Mouse (Mus musculus) limb, embryonic 10.5 days (tissue): ENCODE measurements around the gene Ckap2l. TPM values are rescaled to one million over a fixed set of nuclear protein-coding genes. Genes with fewer than 3 reads are reported as not detected.

Source experiments
- DNase-seq: peaks from one replicate; pipeline ENCODE4 v3.0.0-alpha.2; 2017; ENCODE audit warnings: low spot score
- H3K27ac ChIP-seq: fragments of 300-500 bp; sonication (generic); 2 replicates; pipeline ENCODE4 v1.5.1; 2016; ENCODE audit warnings: mild to moderate bottlenecking
- H3K27me3 ChIP-seq: fragments of 300-500 bp; sonication (generic); 2 replicates; pipeline ENCODE4 v1.6.1; 2016; ENCODE audit warnings: low read depth, mild to moderate bottlenecking; ENCODE audit not compliant: poor library complexity, severe bottlenecking
- H3K36me3 ChIP-seq: fragments of 300-500 bp; sonication (generic); 2 replicates; pipeline ENCODE4 v1.6.1; 2016; ENCODE audit warnings: mild to moderate bottlenecking, moderate library complexity
- H3K4me1 ChIP-seq: fragments of 300-500 bp; sonication (generic); 2 replicates; pipeline ENCODE4 v1.6.1; 2016
- H3K4me3 ChIP-seq: fragments of 300-500 bp; sonication (generic); 2 replicates; pipeline ENCODE4 v1.5.1; 2016; ENCODE audit warnings: mild to moderate bottlenecking, moderate library complexity
- H3K9me3 ChIP-seq: fragments of 300-500 bp; sonication (generic); replicated peaks from 2 replicates; pipeline ENCODE4 v1.6.1; 2016; ENCODE audit warnings: mild to moderate bottlenecking
- WGBS: fragments of 180-500 bp; shearing (Covaris S2); methylation state at CpG from one replicate; pipeline ENCODE4 v1.1.7; 2016; 5-methylcytosine and 5-hydroxymethylcytosine counted together
- polyA plus RNA-seq: library from polyadenylated mRNA; unstranded; fragments of >200 nt; fragmentation: Nextera tagmentation; extraction: Ambion mirVana; gene quantifications from 2 replicates; pipeline ENCODE4 v1.2.1, GENCODE M21; 2016

Gene Ckap2l
- polyA plus RNA-seq, 1 experiment from 2014 or later, result 62.8 TPM

DNA sequence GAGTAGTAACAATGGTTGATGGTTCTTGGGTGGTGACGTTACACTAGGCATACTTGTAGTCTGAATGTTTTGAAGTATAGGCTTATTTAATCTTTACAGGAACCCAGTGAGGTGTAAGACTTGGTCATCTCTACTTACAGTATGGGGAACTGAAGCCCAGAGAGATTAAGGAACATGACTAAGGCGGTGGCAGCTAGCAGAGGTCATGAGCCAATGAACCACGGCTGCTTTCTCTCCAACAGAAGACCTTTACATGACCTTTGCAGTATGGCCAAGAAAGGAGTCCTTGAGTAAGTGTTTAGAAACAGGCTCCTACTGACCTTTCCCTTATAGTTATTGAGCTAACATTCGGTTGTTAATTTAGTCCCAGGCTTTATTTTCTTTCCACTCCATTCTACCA lies 9.0 kb upstream of the Ckap2l start:
- Histone ChIP-seq H3K36me3 (no peaks in the 10 kb centered on the region), H3K4me3 (no peak overlapping the region), H3K27me3 (no peaks in the 10 kb centered on the region), H3K27ac (no peak overlapping the region), H3K4me1 (no peaks in the 10 kb centered on the region), H3K9me3 (no peaks in the 10 kb centered on the region)
- 82% methylated on average over 4 of the region's 4 CpGs for WGBS
- DNase-seq, result no peak

DNA sequence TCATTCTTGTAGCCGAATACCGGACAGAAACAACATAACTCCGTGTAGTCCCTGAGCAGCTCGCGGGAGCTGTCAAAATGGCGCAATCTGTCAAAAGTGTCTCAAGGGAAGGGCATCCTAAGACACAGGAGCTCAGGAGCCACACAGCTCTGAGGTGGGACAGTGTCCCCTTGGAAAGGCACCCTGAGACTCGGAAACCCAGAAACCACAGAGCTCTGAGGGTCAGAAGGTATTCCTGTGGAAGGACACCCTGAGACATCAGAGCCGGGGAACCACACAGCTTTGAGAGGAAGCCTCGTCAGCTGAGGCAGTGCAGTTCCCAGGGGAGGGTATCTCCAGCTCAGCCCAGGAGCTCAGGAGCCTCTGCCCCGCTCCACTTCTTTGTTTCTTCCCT lies 574 bp upstream of the Ckap2l start:
- peaks cover 16% of the 10 kb centered on the region for H3K36me3 ChIP-seq
- no peaks in the 10 kb centered on the region for H3K9me3 ChIP-seq
- DNase-seq, result no peak
- 6% methylated on average over 10 of the region's 10 CpGs for WGBS
- H3K4me3 ChIP-seq, result peak overlapping the region; percentile 83
- no peaks in the 10 kb centered on the region for H3K27me3 ChIP-seq
- H3K27ac ChIP-seq, result peak overlapping the region; percentile 93
- peaks cover 20% of the 10 kb centered on the region for H3K4me1 ChIP-seq

DNA sequence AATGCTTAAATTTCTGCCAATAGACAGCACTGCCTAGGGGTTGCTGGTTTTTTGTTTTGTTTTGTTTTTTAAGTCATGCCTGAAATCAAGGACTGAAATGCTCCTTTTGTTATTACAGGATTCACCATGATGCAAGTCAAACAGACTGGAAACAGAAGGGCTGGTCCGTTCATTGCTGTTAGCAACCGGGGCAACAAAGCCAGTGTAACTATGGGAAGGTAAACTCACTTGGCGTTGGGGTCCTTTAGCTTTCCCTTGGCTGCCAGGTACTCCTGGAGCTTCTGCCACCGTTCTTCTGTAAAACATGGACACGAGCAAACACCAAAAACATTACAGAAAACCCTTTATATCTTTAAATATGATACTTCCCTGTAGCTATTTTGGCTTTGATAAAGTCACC lies 926 bp downstream of the Ckap2l start:
- Histone ChIP-seq H3K4me1 (peaks cover 20% of the 10 kb centered on the region), H3K27me3 (no peaks in the 10 kb centered on the region), H3K36me3 (peaks cover 19% of the 10 kb centered on the region), H3K9me3 (no peaks in the 10 kb centered on the region), H3K27ac (peak overlapping the region; percentile 93), H3K4me3 (peak overlapping the region; percentile 83)
- WGBS, result 82% methylated on average over 5 of the region's 5 CpGs
- no peak for DNase-seq

DNA sequence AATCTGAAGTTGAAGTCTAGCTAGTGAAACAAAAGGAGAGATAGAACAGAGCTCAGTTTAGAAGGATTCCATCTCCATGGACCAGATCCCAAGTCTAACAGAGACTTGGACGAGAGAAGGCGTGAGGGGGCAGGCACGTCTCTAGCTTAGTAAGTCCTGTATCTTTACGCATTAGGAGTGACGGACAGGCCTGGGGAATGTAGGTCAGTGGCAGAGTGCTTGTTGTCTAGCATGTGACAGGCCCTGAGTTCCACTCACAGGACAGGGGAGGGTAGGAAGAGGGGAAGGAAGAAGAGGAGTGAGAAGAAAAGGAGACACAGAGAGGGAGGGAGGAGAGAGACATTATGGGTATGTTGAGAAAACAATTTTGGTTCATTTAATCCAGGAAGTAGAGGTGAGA lies 1.9 kb downstream of the Ckap2l start:
- Histone ChIP-seq H3K4me3 (no peak overlapping the region), H3K4me1 (peaks cover 20% of the 10 kb centered on the region), H3K36me3 (peaks cover 29% of the 10 kb centered on the region), H3K27me3 (no peaks in the 10 kb centered on the region), H3K9me3 (no peaks in the 10 kb centered on the region), H3K27ac (no peak overlapping the region)
- no peak for DNase-seq
- 92% methylated on average over 5 of the region's 5 CpGs for WGBS

DNA sequence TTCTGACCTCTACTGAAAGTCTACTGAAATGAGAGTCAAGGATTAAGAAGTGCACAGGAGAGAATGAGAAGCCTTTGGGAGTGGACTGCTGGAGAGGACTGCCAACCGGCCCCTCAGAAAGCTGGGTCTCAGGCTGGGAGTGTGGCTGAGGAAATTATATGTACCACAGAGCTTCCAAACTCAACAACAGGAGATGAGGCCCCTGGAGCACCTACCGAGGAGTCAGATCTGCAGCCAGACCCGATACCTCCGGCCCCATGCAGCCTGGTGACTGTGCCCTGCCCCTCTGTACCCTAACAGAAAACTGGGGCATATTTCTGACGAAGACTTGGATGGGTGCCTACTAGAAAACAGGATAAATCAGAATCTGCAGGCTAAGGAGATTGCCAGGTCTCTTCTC lies 23.2 kb downstream of the Ckap2l start:
- WGBS, result 92% methylated on average over 5 of the region's 5 CpGs
- Histone ChIP-seq H3K4me3 (no peak overlapping the region), H3K36me3 (peaks cover 98% of the 10 kb centered on the region), H3K4me1 (no peaks in the 10 kb centered on the region), H3K27me3 (no peaks in the 10 kb centered on the region), H3K27ac (no peak overlapping the region), H3K9me3 (no peaks in the 10 kb centered on the region)
- DNase-seq, result no peak

DNA sequence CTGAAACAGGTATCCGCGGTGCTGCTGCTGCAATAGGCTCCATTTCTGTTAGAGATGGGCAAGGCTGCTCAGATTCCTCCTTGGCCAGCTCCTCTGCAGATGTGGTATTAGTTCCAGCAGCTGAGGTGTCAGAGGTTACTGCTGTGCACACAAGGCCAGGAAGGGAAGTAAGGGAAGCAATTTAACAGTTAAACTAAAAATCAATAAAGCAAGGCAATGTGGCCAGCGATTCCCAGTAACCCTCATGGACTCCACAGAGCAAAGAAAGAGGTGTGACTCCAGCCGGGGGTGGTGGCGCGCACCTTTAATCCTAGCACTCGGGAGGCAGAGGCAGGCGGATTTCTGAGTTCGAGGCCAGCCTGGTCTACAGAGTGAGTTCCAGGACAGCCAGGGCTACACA lies 26.4 kb downstream of the Ckap2l start:
- WGBS, result 93% methylated on average over 9 of the region's 9 CpGs

DNA sequence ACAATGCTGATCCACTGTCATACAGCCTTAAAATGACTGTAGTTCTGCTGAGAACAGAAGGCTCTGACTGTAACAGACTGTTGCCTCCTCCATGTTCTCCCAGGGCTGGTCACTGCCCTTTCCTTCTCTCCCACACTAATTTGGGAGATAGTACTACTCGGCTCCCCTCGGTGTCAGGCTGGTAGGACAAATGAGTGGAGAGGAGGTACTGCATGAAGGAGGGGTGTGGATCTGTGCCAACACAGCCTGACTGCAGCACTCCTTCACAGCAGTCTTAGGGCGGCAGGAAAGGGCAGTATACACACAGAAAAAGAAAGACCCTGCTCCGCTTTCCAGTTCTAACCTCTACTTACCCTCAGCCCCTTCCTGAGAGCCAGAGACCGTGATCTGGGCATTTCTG lies 27.0 kb downstream of the Ckap2l start:
- Histone ChIP-seq H3K27me3 (no peaks in the 10 kb centered on the region), H3K4me1 (no peaks in the 10 kb centered on the region), H3K4me3 (no peak overlapping the region), H3K27ac (no peak overlapping the region), H3K9me3 (no peaks in the 10 kb centered on the region), H3K36me3 (peaks cover 89% of the 10 kb centered on the region)
- WGBS, result 92% methylated on average over 5 of the region's 5 CpGs
- DNase-seq, result peak; percentile 16

More for the DNA sequence above, 26.4 kb downstream of the Ckap2l start:
- Histone ChIP-seq H3K9me3 (no peaks in the 10 kb centered on the region), H3K4me3 (no peak overlapping the region), H3K4me1 (no peaks in the 10 kb centered on the region), H3K27ac (no peak overlapping the region), H3K36me3 (peaks cover 96% of the 10 kb centered on the region), H3K27me3 (no peaks in the 10 kb centered on the region)
- DNase-seq, result no peak

DNA sequence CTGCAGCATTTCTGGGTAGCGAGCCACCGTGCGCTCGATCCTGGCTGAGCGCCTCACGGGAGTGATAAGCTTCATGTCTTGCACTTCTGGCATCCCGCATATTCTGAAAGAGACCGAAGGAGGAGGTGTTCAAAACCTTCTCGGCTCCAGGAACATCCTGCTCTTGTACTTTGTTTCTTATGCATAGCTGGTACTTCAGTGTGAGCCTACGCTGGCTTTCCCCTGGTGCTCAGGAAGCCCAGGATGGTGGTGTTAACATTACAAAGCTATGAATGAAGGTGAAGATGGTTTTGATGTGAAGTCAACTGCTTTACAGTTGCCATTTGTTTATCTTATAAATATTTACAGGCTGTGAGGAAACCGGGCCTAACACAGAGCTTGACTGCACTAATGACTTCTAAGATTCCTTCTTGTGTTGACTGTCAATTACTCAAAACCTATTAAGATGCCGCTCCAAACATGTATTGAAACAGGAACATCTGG lies 27.8 kb downstream of the Ckap2l start:
- Histone ChIP-seq H3K4me1 (no peaks in the 10 kb centered on the region), H3K27ac (no peak overlapping the region), H3K27me3 (no peaks in the 10 kb centered on the region), H3K9me3 (no peaks in the 10 kb centered on the region), H3K36me3 (peaks cover 82% of the 10 kb centered on the region), H3K4me3 (no peak overlapping the region)
- 96% methylated on average over 12 of the region's 12 CpGs for WGBS
- peak; percentile 18 for DNase-seq

DNA sequence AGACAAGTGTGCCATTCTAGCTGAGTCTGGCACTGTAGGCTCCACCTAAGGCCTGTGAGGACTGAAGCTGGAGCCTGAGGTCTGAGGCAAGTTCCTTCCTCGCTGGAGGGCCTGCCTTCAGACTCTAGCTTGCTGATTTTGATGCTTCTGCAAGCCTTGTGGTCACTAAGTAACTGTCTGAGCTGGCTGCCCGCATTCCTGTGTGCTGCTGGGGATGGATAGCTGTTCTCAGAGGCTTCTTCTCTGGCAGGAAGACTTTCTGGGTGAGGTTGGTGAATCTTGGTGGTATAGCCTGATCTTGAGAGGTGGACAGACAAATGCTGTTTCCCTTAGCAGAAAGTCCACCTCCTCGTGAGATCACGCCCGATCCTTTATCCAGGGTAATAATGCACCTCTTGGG lies 29.3 kb downstream of the Ckap2l start:
- WGBS, result 97% methylated on average over 5 of the region's 5 CpGs
- Histone ChIP-seq H3K27ac (no peak overlapping the region), H3K4me1 (no peaks in the 10 kb centered on the region), H3K27me3 (no peaks in the 10 kb centered on the region), H3K4me3 (no peak overlapping the region), H3K36me3 (peaks cover 67% of the 10 kb centered on the region), H3K9me3 (no peaks in the 10 kb centered on the region)
- DNase-seq, result no peak

DNA sequence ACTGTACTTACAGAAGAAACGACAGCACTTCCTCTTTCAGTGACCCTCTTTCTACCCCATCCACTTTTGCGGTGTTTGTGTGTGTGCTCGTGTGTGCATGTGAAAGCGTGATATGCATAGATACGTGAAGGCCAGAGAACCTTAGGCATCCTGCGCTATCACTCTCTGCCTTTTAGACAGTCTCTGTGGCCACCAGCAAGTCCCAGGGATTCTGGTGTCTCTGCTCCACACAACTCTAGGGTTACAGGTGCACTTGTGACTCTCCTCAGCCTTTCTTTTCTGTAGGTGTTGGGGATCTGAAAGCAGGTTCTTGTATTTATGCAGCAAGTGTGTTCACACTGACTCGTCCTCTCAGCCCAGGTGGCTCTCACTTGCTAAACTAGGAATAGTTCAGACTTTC lies 31.7 kb downstream of the Ckap2l start:
- 94% methylated on average over 7 of the region's 7 CpGs for WGBS
- 0 out of 2 replicates have a peak, but pooled peaks cover 3% of the 10 kb centered on the region for H3K4me1 ChIP-seq
- H3K36me3 ChIP-seq, result peaks cover 44% of the 10 kb centered on the region
- no peaks in the 10 kb centered on the region for H3K9me3 ChIP-seq
- no peaks in the 10 kb centered on the region for H3K27me3 ChIP-seq
- H3K27ac ChIP-seq, result no peak overlapping the region
- no peak overlapping the region for H3K4me3 ChIP-seq
- DNase-seq, result no peak

DNA sequence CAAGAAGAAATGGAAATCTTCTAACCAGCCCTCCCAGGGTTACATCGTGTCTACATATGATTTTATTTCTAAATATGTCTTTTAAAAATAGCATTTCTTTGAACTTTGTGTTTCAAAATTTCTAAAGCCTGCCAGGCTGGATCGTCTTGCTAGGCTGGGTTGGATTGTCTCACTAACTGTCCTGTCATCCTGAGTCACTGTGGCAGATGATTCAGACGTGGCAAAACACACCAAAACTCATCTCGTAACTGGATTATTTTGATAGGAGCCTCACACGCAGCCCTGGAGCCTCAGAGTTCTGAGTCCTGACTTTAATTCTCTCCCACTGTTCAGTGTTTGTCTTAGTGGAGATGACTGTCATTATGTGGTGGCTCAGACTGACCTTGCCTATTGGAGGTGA lies 33.9 kb downstream of the Ckap2l start:
- 83% methylated on average over 5 of the region's 5 CpGs for WGBS
- H3K27me3 ChIP-seq, result no peaks in the 10 kb centered on the region
- H3K36me3 ChIP-seq, result peaks cover 21% of the 10 kb centered on the region
- 0 out of 2 replicates have a peak, but pooled peaks cover 6% of the 10 kb centered on the region for H3K4me1 ChIP-seq
- DNase-seq, result no peak
- H3K27ac ChIP-seq, result no peak overlapping the region
- H3K4me3 ChIP-seq, result no peak overlapping the region
- H3K9me3 ChIP-seq, result no peaks in the 10 kb centered on the region

DNA sequence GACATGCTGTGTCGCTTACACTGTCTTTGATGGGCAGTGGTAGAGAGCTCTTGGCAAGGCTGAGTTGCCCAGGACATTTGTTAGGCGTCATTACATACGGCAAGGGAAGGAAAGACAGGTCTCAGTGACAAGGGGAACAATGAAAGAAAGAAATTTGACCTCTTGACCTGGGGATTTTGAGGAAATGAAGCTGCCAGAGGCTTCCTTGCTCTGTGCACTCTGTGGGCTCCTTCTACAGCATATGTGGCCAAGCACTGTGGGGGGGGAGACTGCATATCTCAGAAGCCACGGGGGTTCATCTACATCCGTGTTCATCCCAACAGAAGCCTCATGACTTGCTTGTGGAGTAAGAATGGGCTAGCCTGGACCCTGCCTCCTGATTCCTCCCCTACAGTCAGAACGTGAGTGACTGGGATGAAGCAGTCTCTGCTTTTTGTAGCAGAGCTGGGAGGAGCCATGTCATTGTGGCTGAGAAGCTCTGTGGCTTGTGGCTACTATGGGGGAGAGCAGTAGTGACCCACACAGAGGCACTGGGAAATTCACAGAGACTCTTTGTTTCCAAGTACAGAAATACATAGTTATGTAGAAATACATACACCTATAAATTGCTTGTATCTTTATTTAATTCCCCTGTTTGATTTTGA lies 35.7 kb downstream of the Ckap2l start:
- Histone ChIP-seq H3K9me3 (no peaks in the 10 kb centered on the region), H3K27ac (no peak overlapping the region), H3K36me3 (peaks cover 3% of the 10 kb centered on the region), H3K4me3 (no peak overlapping the region), H3K27me3 (no peaks in the 10 kb centered on the region), H3K4me1 (peaks cover 11% of the 10 kb centered on the region)
- 70% methylated on average over 6 of the region's 6 CpGs for WGBS
- DNase-seq, result no peak

DNA sequence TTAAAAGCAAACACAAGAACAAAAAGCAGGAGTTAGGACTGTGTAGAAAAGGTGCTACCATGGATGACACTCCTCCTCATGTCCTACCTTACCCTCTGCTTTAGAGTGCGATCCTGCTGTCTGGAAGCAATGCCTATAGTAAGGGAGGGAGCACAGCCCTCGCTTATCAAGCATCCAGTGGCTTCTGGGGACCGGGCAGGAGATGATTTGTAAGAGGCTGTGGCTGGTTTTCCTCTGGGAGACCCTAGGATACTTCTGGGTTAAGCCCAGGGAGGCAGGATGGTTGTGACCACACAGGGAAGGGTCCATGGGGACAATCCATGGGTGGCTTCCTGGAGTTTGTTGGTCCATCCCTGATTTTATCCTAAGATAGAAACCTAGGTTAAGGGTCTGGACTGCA lies 36.4 kb downstream of the Ckap2l start:
- no peak overlapping the region for H3K4me3 ChIP-seq
- peaks cover 17% of the 10 kb centered on the region for H3K4me1 ChIP-seq
- DNase-seq, result no peak
- H3K27ac ChIP-seq, result no peak overlapping the region
- H3K36me3 ChIP-seq, result no peaks in the 10 kb centered on the region
- no peaks in the 10 kb centered on the region for H3K27me3 ChIP-seq
- WGBS, result 73% methylated on average over 3 of the region's 3 CpGs
- no peaks in the 10 kb centered on the region for H3K9me3 ChIP-seq
